Mouse (Mus musculus): ENCODE measurements at regions not wholly inside any gene's neighbourhood (a gene's known extent, or its start where the extent isn't known, plus 50 kb on each side); places are given as distances from the start of the nearest gene placed in this dataset.

DNA sequence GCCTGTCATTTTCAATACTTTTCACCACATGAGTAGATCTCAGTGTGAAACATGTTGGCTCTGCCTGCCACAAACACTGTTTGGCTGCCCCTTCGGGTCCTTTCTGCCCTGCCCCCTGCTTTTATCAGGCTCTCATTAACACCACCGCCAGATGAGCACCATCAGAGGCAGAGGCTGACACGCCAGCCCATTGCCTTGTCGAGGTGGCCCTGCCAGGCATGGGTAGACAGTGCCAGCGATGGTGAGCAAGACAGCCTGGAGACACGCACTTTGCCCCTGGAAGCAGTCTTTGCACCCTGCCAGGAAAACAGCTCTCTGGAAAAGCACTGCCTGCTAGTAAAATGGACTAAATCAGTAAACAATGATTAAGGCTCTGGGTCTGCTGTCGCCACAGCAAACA is 158.2 kb downstream of the Gm10295 start:
- DNase-seq = peak; percentile 82 to 85

DNA sequence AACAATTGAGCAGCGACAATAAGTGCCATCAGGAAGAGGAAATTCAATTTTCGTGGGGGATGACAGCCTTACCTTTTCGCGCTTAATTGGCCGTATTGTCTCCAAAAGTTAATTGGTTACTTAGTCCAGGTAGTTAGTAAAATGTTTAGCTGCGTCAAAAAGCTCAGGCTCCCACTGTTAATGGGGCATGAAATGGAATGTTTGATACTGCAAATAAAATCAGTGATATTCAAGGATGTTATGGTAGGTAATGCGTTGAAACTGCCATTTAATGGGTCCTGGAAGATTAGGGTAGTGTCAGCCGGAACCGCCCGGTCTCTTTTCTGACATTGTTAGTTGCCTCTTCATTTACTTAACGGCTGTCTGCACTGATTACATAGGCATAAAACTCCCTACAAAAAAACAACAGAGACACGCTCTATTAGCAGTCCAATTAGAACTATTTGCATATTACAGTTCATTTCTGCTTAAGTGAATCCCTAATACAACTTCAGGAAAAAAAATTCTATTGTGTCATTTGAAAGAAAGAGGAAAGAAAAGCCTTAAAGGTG is 161.0 kb downstream of the Gm10295 start:
- DNase-seq = peak in 1 of 2 experiments; percentile 12

DNA sequence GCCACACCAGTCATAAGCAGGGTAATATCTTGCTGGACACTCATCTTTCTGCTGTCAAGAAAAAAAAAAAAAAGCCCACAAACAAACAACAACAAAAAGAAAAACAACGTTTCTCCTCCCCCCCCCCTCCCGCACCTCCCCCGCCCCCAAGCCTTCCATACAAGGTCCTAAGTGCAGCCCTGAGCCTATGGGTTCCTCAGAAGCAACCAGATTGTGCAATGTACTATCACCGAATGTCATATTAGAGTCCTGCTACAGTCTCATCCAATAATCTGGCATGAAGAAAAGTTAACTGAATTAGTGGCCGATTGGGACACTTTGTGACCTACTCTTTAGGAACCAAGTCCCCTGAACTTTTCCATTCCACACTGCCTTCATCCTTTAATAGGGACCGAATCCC is 161.5 kb downstream of the Gm10295 start:
- DNase-seq = no peak

DNA sequence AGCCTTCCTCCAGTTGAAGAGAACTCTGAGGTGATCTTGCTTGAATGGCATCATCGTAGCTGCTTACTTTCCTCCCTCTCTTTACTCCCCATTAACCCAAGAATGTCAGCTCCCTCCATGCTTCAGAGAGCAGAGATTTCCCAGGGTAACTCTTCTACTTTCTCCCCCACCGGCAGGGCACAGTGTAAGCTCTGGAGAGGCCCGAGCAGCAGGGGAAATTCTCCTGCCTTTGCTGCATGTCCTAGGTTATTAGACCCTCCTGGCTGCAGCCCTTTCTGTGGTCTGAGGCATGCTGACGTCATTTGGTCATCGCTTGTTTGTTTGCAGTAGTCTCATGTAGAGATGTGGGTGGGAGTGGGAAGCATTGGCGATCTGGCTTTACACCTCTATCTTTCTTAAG is 163.2 kb downstream of the Gm10295 start:
- peak; percentile 20 to 27 for DNase-seq

DNA sequence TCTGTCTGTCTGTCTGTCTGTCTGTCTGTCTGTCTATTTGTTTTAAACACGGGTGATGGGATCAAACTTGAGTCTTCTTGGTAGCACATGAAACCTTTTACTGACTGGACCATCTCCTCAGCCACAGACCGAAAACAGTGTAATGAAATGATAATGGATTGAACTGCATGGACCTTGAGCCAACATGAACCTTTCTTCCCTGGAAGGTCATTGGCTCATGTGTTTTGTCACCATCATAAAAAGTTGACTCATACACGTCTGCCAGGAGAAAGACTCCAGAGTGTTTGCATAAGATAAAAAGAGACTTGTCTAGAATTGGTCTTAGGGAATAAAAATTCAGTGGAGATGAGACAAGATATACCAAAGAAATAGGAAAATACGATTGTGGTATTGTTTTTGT is 176.4 kb downstream of the Gm10295 start:
- DNase-seq = no peak

DNA sequence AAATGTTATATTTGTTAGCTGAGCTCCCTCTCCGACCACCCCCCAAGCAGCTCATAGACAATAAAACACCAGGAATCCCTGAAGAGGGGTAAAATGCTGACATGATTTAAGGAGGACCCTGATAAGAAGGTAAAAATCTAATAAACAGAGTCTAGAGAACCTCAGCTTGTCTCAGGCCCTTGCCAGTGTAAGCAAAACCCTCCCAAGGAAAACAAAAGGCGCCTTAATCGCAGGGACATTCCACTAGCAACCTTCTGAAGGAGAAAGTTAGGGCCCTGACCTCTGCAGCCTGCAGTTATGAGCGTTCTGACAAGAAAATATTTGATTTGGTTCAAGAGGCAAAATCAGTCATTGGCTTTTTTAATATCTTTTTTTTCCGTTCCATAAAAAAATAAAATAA is 212.2 kb downstream of the Gm10295 start:
- peak; percentile 28 to 54 for DNase-seq

DNA sequence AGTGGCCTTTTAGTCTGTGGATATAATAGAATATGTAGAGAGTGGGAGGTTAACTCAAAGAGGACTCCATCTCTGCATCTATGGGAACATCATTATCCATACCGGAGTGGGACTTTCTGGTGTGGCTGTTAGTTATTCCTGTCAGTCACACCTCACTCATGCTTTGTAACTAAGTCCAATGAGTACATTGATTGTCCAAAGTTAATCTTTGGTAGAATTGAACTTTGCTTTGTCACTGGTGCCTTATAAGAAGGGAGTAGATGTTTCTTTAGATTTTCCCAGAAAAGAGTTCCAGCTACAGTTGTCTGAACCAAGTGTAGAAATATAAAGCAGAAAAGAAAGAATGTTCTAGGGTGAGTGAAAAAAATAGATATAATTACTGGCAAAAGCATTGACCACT is 221.3 kb downstream of the Gm10295 start:
- no peak for DNase-seq

DNA sequence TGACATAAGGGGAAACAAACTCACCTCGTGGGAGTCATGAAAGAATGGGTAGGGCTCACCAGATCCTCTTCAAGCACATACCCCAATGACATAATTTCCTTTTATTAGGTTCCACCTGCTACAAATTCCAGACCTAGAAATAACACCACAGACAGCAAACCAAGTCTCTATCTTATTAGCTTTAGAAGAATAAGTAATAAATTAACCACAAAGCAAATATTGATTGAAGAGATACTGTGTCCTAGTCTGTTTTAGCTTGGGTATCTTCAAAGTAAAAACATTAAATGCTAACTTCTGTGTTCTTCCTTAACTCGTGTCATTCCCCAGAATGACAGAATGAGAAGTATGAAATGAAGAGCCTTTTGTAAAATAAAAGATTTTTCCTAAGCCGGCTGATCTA is 222.4 kb downstream of the Gm10295 start:
- no peak for DNase-seq

DNA sequence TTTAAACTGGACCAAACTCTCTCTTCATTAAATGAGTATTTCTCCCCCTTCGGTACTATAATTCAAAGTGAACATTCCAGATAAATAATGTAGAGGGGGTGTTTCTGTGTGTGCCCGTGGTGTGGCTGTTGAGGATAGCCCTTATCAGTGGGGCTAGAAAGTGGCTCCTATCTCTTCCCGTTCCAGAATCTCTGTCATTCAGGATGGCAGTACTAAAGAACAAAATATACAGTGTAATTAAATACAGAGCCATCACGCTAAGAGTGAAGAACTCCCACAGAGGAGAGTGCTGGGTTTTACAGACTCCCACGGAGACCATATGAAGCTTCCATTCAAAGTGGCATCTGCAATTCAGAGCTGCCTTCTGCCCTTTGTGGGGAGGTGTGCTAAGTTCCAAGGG is 229.8 kb downstream of the Gm10295 start:
- DNase-seq = no peak

DNA sequence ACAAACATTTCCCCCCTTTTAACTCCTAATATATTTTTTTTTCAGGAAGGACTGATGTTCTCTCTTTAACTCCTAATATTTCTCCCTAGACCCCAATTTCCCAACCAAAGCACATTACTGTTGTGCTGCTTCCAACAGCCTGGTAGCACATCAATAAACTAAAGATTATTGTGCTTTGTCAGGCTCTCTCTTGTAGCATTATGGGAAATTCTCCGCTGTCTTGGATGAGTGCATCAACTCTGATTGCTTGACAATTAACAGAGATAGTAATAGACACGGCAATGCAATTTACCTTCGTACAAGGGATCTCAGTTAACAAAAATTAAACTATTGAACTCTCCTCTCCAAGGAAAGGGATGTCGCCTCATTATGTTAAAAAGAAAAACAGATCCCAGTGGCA is 230.3 kb downstream of the Gm10295 start:
- DNase-seq = no peak

DNA sequence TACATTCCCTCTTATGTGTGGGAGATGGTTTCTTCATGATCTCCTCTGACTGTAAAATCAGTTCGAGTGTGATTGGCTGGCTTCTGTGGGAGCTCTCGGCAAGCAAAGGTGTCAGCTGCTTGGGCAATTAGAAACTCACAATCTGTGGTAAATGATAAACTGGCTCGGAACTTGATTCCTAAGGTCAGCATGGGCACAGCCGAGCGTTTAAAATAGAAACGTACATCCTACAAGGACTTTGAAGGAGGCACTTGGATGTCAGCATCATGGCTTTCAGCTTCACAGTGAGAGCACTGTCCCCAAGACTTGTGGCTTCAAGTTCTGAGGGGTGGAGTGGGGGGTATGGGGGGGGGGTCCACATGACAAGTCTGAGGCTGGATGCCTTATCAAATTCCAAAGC is 231.3 kb downstream of the Gm10295 start:
- peak; percentile 43 to 74 for DNase-seq

DNA sequence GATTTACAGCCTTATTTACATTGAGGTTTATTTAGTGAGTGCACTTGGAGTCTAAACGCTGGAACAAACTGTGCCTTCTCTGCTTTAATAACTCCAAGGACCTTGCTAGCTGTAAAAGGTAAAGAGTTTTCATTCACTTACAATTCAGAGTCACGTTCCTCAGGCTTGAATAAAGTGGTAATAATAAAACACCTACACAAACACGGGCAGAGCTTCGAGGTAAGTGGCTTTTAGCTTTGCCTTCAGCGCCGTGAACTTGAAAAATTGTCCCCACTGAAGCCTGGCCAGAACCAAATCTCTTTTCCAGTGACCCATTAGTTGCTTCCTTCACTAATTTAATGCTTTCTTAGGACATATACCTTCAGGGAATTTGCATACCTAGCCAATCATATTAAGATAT is 244.2 kb downstream of the Gm10295 start:
- peak; percentile 5 to 43 for DNase-seq

DNA sequence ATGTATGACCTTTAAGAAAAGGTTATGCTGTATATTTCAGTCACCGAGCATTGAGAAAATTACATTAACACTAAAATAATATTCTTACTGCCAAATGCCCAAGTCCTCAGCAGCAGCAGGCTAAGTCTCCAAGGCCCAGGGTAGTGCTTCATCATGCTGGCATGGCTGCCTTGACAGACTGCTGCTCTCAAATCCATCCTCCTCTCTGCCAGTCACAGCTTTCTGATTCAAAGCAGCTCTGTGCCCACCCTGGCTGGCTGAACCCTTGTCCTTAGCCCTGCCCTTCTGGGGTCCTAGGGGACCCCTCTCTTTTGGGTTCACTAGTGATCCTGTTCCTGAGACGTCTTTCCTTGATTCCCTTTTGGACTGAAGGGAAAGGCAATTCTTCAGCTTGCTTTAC is 251.0 kb downstream of the Gm10295 start:
- DNase-seq = no peak

DNA sequence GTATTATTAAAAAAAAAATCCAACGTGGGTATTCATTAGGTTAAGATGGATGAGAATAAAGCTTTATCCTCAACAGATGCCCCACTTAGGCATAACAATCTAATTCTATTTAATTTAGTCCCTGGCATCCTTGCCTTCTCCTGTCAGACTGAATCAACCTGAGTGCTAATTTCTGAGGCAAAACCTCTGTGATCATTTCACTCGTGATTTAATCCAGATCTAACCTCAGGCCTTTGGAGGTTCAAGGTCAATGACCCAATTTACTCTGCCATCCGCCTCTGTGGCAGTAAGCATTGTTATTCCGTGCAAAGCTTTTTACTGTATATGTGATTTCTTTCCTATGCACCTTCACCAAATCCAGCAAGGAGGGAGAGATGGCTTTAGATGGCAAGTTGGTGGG is 253.0 kb downstream of the Gm10295 start:
- no peak for DNase-seq

DNA sequence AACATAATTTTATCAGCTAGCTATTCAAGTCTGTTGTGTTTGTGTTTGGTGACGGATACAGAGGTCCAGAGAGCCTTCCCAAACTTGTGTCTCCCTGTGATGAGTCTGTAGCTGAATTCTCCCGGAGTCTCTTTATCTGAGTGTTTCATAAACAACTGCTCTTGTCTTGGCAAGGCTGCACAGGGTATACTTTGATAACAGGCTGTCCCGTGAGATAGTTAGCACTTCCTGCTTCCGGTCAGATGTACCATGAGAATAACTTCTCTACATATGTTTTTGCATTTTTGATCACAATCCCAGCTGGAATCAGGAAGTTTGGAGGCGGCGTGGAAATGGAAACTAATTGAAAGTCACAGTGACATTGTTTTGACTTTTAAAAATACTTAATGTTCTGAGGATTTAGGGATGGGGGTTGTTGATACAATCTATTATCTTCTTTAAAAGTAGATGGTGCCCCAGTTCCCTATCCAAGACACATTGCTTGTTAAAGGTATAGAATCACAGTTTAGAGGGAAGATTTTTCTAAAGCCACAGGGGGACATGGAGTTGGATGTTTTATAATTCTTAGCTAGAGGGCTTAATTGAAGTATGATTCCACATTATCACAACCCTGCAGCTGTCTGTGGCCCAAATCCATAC is 257.9 kb downstream of the Gm10295 start:
- peak; percentile 3 to 13 for DNase-seq

DNA sequence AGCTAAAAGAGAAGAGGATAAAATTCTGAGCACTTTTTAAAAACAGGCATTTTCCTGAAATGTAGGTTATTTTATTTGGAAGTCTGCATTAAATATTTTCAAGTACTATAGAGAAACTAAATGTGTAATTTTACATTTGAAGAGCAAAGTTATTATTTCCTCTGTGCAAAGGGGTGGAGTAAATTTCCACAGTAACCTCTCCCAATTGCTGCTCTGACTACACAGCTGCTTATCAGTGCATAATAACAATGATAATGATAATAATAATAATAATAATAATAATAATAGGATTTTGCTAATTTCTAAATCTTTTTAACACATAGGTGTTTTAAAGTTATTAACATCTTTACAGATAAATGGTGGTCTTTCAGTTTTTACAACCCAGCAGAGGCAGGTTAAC is 258.5 kb downstream of the Gm10295 start:
- no peak for DNase-seq

DNA sequence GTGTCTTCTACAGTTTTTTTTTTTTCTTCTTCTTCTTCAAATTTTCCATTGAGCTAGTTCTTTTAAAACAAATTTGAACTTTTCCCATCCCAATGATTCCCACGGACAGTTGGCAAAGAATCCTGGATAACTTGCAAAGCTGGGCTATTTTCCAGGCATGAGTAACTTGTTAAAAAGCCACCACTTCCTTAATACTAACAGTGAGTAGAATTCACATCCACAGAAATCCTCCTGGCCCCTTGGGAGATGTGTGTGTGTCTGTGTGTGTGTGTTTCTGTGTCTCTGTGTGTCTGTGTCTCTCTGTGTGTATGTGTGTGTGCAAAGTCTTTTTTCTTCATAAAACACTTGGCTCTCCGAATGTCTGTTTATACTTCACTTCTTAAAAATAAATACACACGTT is 259.0 kb downstream of the Gm10295 start:
- peak; percentile 44 to 63 for DNase-seq

DNA sequence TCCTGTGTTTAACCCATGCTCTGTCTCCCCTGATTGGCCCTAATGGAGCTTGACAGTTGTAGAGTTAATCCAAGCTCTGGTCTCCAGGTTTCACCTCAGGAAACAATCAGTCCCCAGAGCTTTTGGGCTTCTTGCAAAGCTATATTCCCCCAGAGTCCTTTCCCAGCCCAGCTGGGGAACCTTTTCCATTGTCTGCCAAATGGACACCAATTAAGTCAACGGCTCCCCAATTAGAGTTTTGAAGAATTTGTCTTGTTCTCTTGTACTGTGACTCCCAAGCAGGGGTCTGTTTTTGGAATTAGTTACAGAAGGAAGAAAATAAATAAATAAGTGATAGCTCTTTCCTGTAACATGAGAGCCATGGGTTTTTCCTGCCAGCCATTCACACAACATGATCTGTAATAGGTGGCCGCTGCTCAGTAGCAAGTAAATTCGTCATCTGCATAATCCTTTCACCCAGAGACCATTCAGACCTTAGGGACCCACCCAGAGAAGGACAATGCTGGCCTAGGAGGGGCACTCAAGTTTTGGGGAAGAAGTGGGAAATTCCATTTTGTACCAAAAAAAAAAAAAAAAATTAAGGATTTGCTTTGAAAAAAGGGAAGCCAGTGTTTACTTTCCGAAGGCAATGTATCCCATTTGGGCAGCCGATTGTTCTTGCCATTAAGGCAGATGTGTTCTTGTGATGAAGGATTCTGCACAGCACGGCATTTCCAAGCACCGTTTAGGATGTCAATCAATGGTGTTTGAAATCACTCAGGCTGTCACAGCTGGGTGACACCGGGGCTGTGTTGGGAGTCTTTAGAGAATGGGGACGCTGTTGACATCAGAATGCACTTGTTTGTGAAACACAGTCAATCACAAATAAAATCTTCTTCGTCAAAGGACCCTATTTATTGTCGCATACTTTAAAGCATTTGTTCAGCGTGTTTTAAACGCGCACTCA is 286.6 kb downstream of the Gm10295 start:
- no peak for DNase-seq

DNA sequence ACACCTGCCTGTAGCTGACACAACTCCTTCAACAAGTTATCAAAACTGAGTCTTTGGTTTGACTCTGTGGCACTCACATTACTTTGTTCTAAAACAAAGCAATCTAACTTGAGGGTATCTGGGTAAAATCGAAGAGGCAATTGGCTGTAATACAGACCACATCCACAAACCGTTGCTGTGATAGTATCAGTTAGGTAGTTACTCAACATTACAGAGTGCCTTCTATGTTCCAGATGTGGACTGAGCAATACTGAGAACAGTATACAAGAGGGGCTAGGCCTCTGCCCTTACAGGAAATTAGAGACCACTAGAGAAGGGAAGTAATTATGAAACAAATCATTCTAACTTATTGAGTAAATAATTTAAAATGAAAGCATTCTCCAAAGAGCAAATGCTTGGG is 300.5 kb downstream of the Gm10295 start:
- DNase-seq = no peak

DNA sequence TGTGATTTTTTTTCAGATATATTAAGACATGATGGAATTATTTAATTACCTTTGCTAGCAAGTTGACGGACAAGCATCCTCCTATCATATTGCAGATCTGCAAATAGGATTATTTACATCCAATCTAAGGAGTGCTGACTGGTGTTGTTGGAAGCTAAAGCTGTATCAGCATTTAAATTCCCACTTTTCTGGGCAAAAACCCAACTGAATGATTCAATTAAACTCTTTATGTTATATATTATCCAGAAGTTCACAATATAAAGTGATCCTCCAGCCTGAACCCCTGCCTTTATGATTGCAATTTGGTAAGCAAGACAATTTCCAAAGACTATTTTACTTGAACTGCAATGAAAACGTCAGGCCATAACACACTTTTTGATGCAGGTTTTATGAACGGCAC is 304.1 kb downstream of the Gm10295 start:
- no peak for DNase-seq

DNA sequence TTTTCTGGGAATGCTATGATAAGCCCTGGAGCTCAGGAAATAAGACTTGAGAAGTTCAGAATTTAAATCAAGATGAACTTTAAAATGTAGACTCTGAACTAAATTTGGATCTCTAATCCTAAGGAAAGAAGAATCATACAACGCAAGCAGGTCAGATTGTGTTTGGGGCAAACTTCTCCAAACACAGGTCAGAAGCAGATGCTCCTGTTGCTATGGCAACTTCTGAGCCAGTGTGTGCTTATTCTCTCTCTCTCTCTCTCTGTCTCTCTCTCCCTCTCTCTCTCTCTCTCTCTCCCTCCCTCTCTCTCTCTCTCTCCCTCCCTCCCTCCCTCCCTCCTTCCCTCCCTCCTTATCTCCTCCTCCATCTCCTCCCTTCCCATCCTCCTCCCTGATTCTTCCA is 304.7 kb downstream of the Gm10295 start:
- no peak for DNase-seq

DNA sequence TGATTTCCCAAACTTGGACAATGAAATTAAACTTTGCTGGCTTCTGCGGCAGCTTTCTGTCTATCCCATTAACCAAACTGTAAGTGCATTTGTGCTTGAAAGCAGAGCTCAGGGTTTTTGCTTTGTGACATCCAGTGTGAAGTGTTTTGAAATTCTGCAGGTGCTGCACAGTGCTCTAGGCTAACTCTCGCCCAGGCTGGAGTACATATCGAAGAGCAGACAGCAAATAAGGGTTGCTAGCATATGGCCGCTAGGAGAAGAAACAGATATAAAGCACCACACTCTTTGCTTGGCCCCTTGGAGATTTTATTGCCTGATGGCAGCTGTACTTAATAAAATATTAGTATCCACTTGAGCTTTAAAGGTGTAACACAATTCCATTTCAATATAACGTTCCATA is 307.5 kb downstream of the Gm10295 start:
- DNase-seq = no peak

DNA sequence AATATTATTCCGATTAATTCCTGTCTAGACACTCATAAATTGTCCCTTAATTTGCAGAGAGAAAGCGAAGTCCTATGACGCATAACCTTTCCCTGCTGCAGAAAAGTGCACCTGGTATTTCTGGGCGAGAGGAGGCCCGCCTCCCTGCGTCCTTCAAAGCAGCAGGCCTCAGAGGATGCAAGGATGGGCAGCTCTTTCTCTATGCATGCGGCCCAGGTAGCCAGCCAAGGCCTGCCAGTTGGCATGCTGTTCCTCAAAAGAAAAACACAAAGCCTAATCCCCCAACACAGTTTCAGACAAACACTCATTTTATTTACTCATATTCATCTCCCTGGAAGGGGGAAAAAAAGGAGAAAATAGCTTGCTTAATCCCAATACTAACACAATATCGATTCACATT is 308.2 kb downstream of the Gm10295 start:
- no peak for DNase-seq

DNA sequence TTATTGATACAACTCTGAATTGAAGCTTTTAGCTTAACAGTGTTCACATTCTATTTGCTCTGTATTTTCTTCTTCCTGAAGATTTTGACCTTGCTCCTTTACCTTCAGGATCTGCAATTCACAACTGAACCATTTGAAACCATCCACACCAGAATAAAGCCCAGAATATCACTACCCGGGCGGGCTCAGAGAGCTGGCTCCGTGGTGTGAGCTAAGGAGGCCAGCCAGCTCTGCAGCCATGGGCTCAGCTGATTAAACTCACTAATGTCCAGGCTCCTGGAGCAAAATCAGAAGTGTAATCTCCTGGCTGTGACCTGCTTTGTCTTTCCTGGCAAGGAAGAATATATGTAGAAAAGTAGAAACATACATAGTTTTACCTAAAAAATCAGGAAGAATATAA is 309.9 kb downstream of the Gm10295 start:
- DNase-seq = no peak

All from kidney, postnatal 36 days (tissue).